Mouse (Mus musculus) limb, embryonic 11.5 days (tissue): ENCODE measurements around the gene Ccl5. TPM values are rescaled to one million over a fixed set of nuclear protein-coding genes. Genes with fewer than 3 reads are reported as not detected.

Experiments
- ATAC-seq: fragments of 200-750 bp; cut with Nextera tagmentation; 2 replicates; pipeline ENCODE4 v1.8.0; 2017; ENCODE audit warnings: low read depth; ENCODE audit not compliant: insufficient number of reproducible peaks, low FRiP score, low TSS enrichment
- DNase-seq: peaks from one replicate; pipeline ENCODE4 v3.0.0-alpha.2; 2015; ENCODE audit warnings: low spot score
- H3K27ac ChIP-seq: fragments of 300-500 bp; sonication (generic); replicated peaks from 2 replicates; pipeline ENCODE4 v1.5.1; 2014; ENCODE audit warnings: low read depth, mild to moderate bottlenecking, low read length
- H3K27me3 ChIP-seq: fragments of 300-500 bp; sonication (generic); 2 replicates; pipeline ENCODE4 v1.6.1; 2014; ENCODE audit warnings: mild to moderate bottlenecking, low read length, mixed read lengths; ENCODE audit not compliant: control insufficient read depth, insufficient read depth
- H3K36me3 ChIP-seq: fragments of 300-500 bp; sonication (generic); 2 replicates; pipeline ENCODE4 v1.6.1; 2014; ENCODE audit warnings: mild to moderate bottlenecking, low read length, moderate library complexity, mixed read lengths; ENCODE audit not compliant: control insufficient read depth, insufficient read depth
- H3K4me1 ChIP-seq: fragments of 300-500 bp; sonication (generic); 2 replicates; pipeline ENCODE4 v1.6.1; 2014; ENCODE audit warnings: low read length, mixed read lengths; ENCODE audit not compliant: control insufficient read depth, insufficient read depth
- H3K4me2 ChIP-seq: fragments of 300-500 bp; sonication (generic); 2 replicates; pipeline ENCODE4 v1.6.1; 2014; ENCODE audit warnings: low read depth, mild to moderate bottlenecking, moderate library complexity; ENCODE audit not compliant: severe bottlenecking
- H3K4me3 ChIP-seq: fragments of 300-500 bp; sonication (generic); 2 replicates; pipeline ENCODE4 v1.5.1; 2014; ENCODE audit warnings: low read depth, low read length
- H3K9ac ChIP-seq: fragments of 300-500 bp; sonication (generic); 2 replicates; pipeline ENCODE4 v1.6.1; 2014; ENCODE audit warnings: mild to moderate bottlenecking, low read length
- H3K9me3 ChIP-seq: fragments of 300-500 bp; sonication (generic); 2 replicates; pipeline ENCODE4 v1.6.1; 2016; ENCODE audit warnings: low read length; ENCODE audit not compliant: control insufficient read depth
- WGBS: fragments of 180-500 bp; shearing (Covaris S2); extraction: QIAGEN DNeasy Blood & Tissue Kit; methylation state at CpG from one replicate; pipeline ENCODE4 v1.1.7; 2014; 5-methylcytosine and 5-hydroxymethylcytosine counted together
- polyA plus RNA-seq: library from polyadenylated mRNA; unstranded; fragments of >200 nt; fragmentation: Nextera tagmentation; extraction: Ambion mirVana; gene quantifications from 2 replicates; pipeline ENCODE4 v1.2.1, GENCODE M21; 2014

Ccl5 gene
- polyA plus RNA-seq, 1 experiment from 2014 or later: not detected

DNA sequence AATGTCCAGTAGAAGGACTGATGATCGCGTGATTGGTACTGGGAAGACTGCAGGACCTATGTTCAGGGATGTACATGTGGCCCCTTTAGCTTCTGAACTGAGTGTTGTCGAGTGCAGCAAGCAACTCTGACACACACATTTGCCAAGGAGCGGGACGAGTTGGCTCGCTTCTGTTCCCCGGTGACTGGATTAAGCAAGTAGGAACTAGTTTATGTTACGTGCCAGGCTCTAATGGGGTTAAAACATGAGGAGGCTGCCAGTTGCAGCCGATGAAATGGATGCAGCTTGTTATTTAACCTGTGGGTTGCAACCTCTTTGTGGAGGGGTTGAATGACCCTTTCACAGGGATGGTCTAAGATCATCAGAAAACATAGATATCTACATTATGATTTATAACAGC, 37.7 kb upstream of the Ccl5 start:
- ATAC-seq: no peak
- Histone ChIP-seq H3K27ac (no peak overlapping the region), H3K27me3 (no peaks in the 10 kb centered on the region), H3K4me3 (no peak overlapping the region), H3K9ac (no peak overlapping the region), H3K4me1 (no peaks in the 10 kb centered on the region), H3K9me3 (no peaks in the 10 kb centered on the region), H3K36me3 (no peaks in the 10 kb centered on the region), H3K4me2 (no peak overlapping the region)
- 94% methylated on average over 9 of the region's 9 CpGs for WGBS
- no peak for DNase-seq

- WGBS: 74% methylated on average over 7 of the region's 7 CpGs
- H3K4me2 ChIP-seq: no peak overlapping the region
- no peaks in the 10 kb centered on the region for H3K36me3 ChIP-seq
- H3K9me3 ChIP-seq: no peaks in the 10 kb centered on the region
- no peak overlapping the region for H3K27ac ChIP-seq
- no peak overlapping the region for H3K9ac ChIP-seq
- H3K4me3 ChIP-seq: no peak overlapping the region
- DNase-seq: no peak
- H3K4me1 ChIP-seq: no peaks in the 10 kb centered on the region
- no peaks in the 10 kb centered on the region for H3K27me3 ChIP-seq
- ATAC-seq: no peak
Observed at GRCm38 (mm10) chr11:83567311-83567710, 37.0 kb upstream of the Ccl5 start.

DNA sequence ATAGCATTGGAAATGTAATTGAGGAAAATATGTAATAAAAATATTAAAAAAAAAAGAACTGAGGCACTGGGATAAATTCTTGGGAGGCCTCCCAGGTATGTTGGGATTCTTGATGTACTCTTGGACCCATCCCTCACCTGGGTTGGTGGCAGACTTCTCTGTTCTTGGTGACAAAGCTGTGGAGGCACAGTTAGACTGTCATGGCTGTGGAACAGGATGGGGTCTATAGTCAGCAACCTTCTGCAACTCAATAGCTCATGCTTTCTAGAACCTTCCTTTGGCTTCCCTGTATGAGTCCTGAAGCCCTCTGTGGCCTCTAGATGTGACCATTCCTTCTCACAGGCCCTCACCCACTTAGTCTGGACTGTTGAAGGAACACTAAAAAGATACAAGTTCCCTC, 36.3 kb upstream of the Ccl5 start:
- no peak overlapping the region for H3K9ac ChIP-seq
- no peaks in the 10 kb centered on the region for H3K36me3 ChIP-seq
- no peak for DNase-seq
- no peaks in the 10 kb centered on the region for H3K27me3 ChIP-seq
- H3K27ac ChIP-seq: no peak overlapping the region
- H3K4me3 ChIP-seq: no peak overlapping the region
- H3K4me2 ChIP-seq: no peak overlapping the region
- no peak for ATAC-seq
- H3K4me1 ChIP-seq: no peaks in the 10 kb centered on the region
- no peaks in the 10 kb centered on the region for H3K9me3 ChIP-seq

GRCm38 (mm10) chr11:83563754-83564153, 33.4 kb upstream of the Ccl5 start:
- no peak overlapping the region for H3K27ac ChIP-seq
- H3K4me3 ChIP-seq: no peak overlapping the region
- ATAC-seq: no peak
- 86% methylated on average over 2 of the region's 2 CpGs for WGBS
- H3K4me1 ChIP-seq: no peaks in the 10 kb centered on the region
- H3K4me2 ChIP-seq: no peak overlapping the region
- no peak for DNase-seq
- no peaks in the 10 kb centered on the region for H3K9me3 ChIP-seq
- no peak overlapping the region for H3K9ac ChIP-seq
- no peaks in the 10 kb centered on the region for H3K36me3 ChIP-seq
- H3K27me3 ChIP-seq: no peaks in the 10 kb centered on the region

DNA sequence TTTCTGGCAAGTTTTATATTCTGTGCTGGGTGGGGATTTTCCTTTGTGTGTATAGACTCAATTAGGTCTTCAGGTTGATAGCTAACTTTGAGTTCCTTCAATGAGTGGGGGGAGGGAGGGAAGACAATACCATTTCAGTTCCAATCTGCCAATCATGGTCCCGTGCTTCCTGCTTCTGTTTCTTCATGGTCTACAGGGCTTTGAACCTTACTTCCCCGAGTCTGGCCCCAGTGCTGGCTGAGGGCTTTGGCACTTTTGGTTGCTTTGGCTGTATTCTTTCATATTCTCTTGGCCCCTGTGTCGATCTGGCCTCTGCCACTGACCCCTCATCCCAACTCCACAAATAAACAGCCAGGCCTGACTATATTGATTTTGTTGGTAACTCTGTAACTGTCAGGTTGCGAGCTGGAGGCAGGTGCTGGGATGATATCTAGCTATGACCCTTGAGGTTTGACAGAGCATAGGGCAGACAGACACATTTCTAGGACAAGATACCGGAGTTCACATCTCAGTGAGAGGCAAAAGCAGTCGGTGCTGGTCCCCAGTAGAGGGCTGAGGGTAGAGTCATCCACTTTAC, 32.1 kb upstream of the Ccl5 start:
- H3K4me2 ChIP-seq: no peak overlapping the region
- no peaks in the 10 kb centered on the region for H3K9me3 ChIP-seq
- H3K27ac ChIP-seq: no peak overlapping the region
- H3K27me3 ChIP-seq: no peaks in the 10 kb centered on the region
- 79% methylated on average over 6 of the region's 6 CpGs for WGBS
- no peak overlapping the region for H3K9ac ChIP-seq
- DNase-seq (no peak), ATAC-seq (no peak)
- no peaks in the 10 kb centered on the region for H3K36me3 ChIP-seq
- H3K4me1 ChIP-seq: no peaks in the 10 kb centered on the region
- no peak overlapping the region for H3K4me3 ChIP-seq

- Histone ChIP-seq H3K36me3 (no peaks in the 10 kb centered on the region), H3K27ac (no peak overlapping the region), H3K4me2 (no peak overlapping the region), H3K4me3 (no peak overlapping the region), H3K9me3 (no peaks in the 10 kb centered on the region), H3K9ac (no peak overlapping the region), H3K27me3 (no peaks in the 10 kb centered on the region), H3K4me1 (no peaks in the 10 kb centered on the region)
- 70% methylated on average over 6 of the region's 6 CpGs for WGBS
- DNase-seq (no peak), ATAC-seq (no peak)
Observed at GRCm38 (mm10) chr11:83560405-83560804, 30.1 kb upstream of the Ccl5 start.

GRCm38 (mm10) chr11:83557074-83557473, 26.8 kb upstream of the Ccl5 start:
- H3K9me3 ChIP-seq: no peaks in the 10 kb centered on the region
- no peaks in the 10 kb centered on the region for H3K27me3 ChIP-seq
- H3K4me3 ChIP-seq: no peak overlapping the region
- DNase-seq: no peak
- no peak overlapping the region for H3K4me2 ChIP-seq
- H3K4me1 ChIP-seq: no peaks in the 10 kb centered on the region
- no peak overlapping the region for H3K27ac ChIP-seq
- no peak for ATAC-seq
- no peak overlapping the region for H3K9ac ChIP-seq
- 76% methylated on average over 10 of the region's 10 CpGs for WGBS
- no peaks in the 10 kb centered on the region for H3K36me3 ChIP-seq

GRCm38 (mm10) chr11:83556085-83556781, 25.9 kb upstream of the Ccl5 start:
- no peak for ATAC-seq
- H3K9ac ChIP-seq: no peak overlapping the region
- 30% methylated on average over 8 of the region's 8 CpGs for WGBS
- H3K27me3 ChIP-seq: no peaks in the 10 kb centered on the region
- no peak overlapping the region for H3K4me3 ChIP-seq
- no peaks in the 10 kb centered on the region for H3K9me3 ChIP-seq
- DNase-seq: peak; percentile 28
- no peaks in the 10 kb centered on the region for H3K4me1 ChIP-seq
- H3K27ac ChIP-seq: no peak overlapping the region
- no peak overlapping the region for H3K4me2 ChIP-seq
- H3K36me3 ChIP-seq: no peaks in the 10 kb centered on the region

- no peaks in the 10 kb centered on the region for H3K9me3 ChIP-seq
- 83% methylated on average over 5 of the region's 5 CpGs for WGBS
- no peaks in the 10 kb centered on the region for H3K27me3 ChIP-seq
Observed at GRCm38 (mm10) chr11:83551668-83552067, 21.4 kb upstream of the Ccl5 start.

More at GRCm38 (mm10) chr11:83551668-83552067, 21.4 kb upstream of the Ccl5 start:
- no peaks in the 10 kb centered on the region for H3K4me1 ChIP-seq
- H3K27ac ChIP-seq: no peak overlapping the region
- H3K36me3 ChIP-seq: no peaks in the 10 kb centered on the region
- no peak overlapping the region for H3K4me3 ChIP-seq
- ATAC-seq (no peak), DNase-seq (no peak)
- no peak overlapping the region for H3K9ac ChIP-seq
- no peak overlapping the region for H3K4me2 ChIP-seq
